Mouse (Mus musculus) kidney, postnatal 4 days (tissue): ENCODE measurements around the gene Olfr693.
"Not testable (repeated sequence)": the region's sequence is repeated elsewhere in the genome, so short reads cannot be mapped to it uniquely, and the experiment has no call there.

Experiments used
- DNase-seq, 2 experiments: peaks; one replicate each; pipeline ENCODE4 v3.0.0; 2021; ENCODE audit warnings: mixed read lengths in 2 of 2

Gene Olfr693

GRCm38 (mm10) chr7:106680484-106680883 is at the start of gene Olfr693:
TSS of gene Olfr693 (minus strand) at chr7:106680584.
- DNase-seq: no peak

GRCm38 (mm10) chr7:106725654-106726053 is 45.3 kb upstream of the Olfr693 start:
- DNase-seq: not testable (repeated sequence)

- no peak for DNase-seq
Measured at GRCm38 (mm10) chr7:106716296-106716695, 35.9 kb upstream of the Olfr693 start, which contains the start of gene Olfr695. TSS of gene Olfr695 (minus strand) at chr7:106716396.

GRCm38 (mm10) chr7:106711463-106711862 is 31.1 kb upstream of the Olfr693 start:
- no peak for DNase-seq

- not testable (repeated sequence) for DNase-seq
Measured at GRCm38 (mm10) chr7:106707705-106708104, 27.3 kb upstream of the Olfr693 start.

GRCm38 (mm10) chr7:106696891-106697290 is 16.5 kb upstream of the Olfr693 start:
- no peak for DNase-seq

- DNase-seq: no peak
Measured at GRCm38 (mm10) chr7:106692976-106693375, 12.6 kb upstream of the Olfr693 start.

GRCm38 (mm10) chr7:106691714-106692113 is 11.3 kb upstream of the Olfr693 start, which contains the start of gene Olfr694:
TSS of gene Olfr694 (minus strand) at chr7:106691814.
- DNase-seq: no peak

- DNase-seq: no peak
Measured at GRCm38 (mm10) chr7:106685382-106685781, 5.0 kb upstream of the Olfr693 start.

- DNase-seq: no peak
Measured at GRCm38 (mm10) chr7:106652344-106652652, 28.1 kb downstream of the Olfr693 start.

GRCm38 (mm10) chr7:106651555-106652343 is 28.6 kb downstream of the Olfr693 start:
- DNase-seq: no peak

- DNase-seq: no peak
Measured at GRCm38 (mm10) chr7:106649774-106650173, 30.6 kb downstream of the Olfr693 start.

- no peak for DNase-seq
Measured at GRCm38 (mm10) chr7:106645261-106645660, 35.1 kb downstream of the Olfr693 start.

- no peak for DNase-seq
Measured at GRCm38 (mm10) chr7:106644222-106644870, 36.0 kb downstream of the Olfr693 start.

- DNase-seq: no peak
Measured at GRCm38 (mm10) chr7:106640839-106641238, 39.5 kb downstream of the Olfr693 start.

- DNase-seq: no peak
Measured at GRCm38 (mm10) chr7:106635560-106635959, 44.8 kb downstream of the Olfr693 start.
